Mouse (Mus musculus): ENCODE measurements at regions not wholly inside any gene's neighbourhood (a gene's known extent, or its start where the extent isn't known, plus 50 kb on each side); places are given as distances from the start of the nearest gene placed in this dataset.

DNA sequence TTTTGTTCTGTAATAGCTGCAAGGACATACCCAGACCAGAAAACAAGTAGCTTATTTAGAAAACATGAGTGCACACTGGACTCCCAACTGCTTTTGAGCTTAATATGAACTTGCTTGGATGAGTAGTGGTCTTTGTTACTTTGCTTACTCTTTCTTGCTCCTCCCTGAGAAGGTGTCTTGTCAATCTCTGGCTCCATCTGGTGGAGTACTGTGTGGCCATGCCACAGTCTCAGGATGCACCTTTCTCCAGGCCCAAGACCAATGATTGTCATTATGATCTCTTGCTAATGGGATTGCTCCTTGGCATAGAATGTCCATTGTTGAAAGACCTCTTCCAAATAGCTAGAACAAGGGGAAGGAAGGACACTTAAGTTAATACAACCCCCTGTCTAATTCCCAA, 465.1 kb downstream of the Bmp2 start:
- TF ChIP-seq POLR2A (IDR thresholded peaks at IDR 0.05; ENCODE audit: borderline replicate concordance, extremely low read depth, insufficient read depth, insufficient read length, poor library complexity, severe bottlenecking): no peak
- peak; percentile 70; the same call in 1 of the 2 replicates for TF ChIP-seq CTCF (IDR thresholded peaks at IDR 0.05; ENCODE audit: borderline replicate concordance, extremely low read depth, insufficient read depth, insufficient read length)
- DNase-seq (ENCODE audit: low read depth): peak; percentile 73

DNA sequence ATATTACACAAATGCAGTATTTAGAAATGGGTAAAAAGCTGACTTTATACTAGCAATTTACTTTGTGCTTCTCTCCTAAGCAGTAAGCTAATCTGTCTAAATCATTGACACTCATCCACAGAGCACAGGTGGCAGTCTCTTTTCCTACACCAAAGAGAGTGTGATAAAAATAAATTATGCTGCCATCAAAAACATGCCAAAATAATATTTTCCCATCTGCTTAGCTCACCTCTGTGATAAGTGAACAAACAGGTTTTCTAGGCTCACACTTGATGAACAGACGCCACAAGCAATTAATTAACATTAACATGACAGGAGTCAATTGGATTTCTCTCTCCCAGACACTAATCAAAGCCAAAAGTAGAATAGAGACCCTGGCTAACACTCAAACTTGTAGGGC, 451.2 kb downstream of the Bmp2 start:
- peak; percentile 84 for DNase-seq (ENCODE audit: low read depth)
- TF ChIP-seq CTCF (IDR thresholded peaks at IDR 0.05; ENCODE audit: borderline replicate concordance, extremely low read depth, insufficient read depth, insufficient read length): no peak

DNA sequence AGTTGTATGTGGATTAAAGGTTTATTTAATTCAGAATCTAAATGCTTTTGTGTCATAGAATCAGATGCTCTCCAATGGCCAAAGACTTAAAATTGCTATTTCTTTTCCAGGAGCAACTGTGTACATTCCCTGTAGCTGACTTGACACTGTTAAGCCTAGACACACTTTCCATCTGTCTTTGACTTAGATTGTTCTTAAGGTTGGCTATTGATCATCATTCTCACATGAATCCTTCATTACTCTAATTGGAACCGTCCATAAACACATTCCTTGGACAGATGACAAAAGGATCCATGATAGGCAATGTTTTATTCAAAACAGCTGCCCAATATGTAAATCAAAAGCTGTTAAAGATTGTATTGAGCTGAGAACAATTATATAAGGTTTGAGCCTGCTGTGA, 442.8 kb downstream of the Bmp2 start:
- DNase-seq (ENCODE audit: low read depth): peak; percentile 43
- TF ChIP-seq POLR2A (IDR thresholded peaks at IDR 0.05; ENCODE audit: borderline replicate concordance, extremely low read depth, insufficient read depth, insufficient read length, poor library complexity, severe bottlenecking) (no peak), CTCF (IDR thresholded peaks at IDR 0.05; ENCODE audit: borderline replicate concordance, extremely low read depth, insufficient read depth, insufficient read length) (no peak)

DNA sequence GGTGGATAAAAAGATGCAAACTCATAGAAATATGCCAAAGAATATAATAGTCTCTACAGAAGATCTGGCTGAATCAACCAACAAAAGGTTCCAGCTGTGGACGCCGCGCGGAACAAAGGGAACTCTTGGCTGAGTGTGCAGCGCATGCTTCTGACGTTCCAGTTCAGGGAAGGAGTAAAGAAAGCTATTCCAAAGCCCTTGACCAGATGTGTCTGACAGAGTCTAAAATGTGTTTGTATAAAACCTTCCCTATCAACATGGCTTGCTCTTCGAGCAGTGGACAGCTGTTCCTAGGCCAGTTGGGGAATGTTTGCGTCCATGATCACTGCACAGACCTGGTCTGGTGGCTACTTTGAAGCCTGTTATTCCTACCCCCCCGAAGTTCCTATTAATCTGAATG, 442.4 kb downstream of the Bmp2 start:
- peak; percentile 36 for DNase-seq (ENCODE audit: low read depth)
- TF ChIP-seq CTCF (IDR thresholded peaks at IDR 0.05; ENCODE audit: borderline replicate concordance, extremely low read depth, insufficient read depth, insufficient read length): no peak
- TF ChIP-seq POLR2A (IDR thresholded peaks at IDR 0.05; ENCODE audit: borderline replicate concordance, extremely low read depth, insufficient read depth, insufficient read length, poor library complexity, severe bottlenecking): no peak

DNA sequence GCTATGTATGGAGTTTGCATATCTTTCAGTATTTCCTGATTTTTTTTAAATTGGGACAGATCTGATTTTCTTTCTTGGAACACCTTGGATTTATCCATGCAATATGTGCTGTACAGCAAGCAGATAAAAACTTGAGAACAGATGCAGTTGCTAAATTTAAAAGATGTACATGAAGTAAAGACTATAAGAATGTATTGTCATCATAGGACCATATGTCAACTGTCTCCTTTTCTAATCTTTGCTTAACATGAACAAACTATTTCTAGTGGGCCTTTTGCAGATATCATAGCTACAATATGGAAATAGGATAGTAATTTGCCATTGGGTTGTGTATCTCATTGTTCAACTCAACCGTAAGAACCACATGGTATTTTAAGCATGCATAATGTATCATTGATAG, 435.7 kb downstream of the Bmp2 start:
- TF ChIP-seq CTCF (IDR thresholded peaks at IDR 0.05; ENCODE audit: borderline replicate concordance, extremely low read depth, insufficient read depth, insufficient read length) (no peak), POLR2A (IDR thresholded peaks at IDR 0.05; ENCODE audit: borderline replicate concordance, extremely low read depth, insufficient read depth, insufficient read length, poor library complexity, severe bottlenecking) (no peak)
- no peak for DNase-seq (ENCODE audit: low read depth)

Data from brain, embryonic 14.5 days (tissue).